Mouse (Mus musculus): ENCODE data around the gene Hist1h2ap. TPM values are rescaled to one million over a fixed set of nuclear protein-coding genes. Genes with fewer than 3 reads are reported as not detected.
A peak's percentile ranks its signal among the peaks of the same experiment; 100 is the strongest.
"Not testable (repeated sequence)": the region's sequence is repeated elsewhere in the genome, so short reads cannot be mapped to it uniquely, and the experiment has no call there.

The Hist1h2ap gene
- total RNA-seq (2021): 10 to 100 TPM; 21.9 to 30.1 TPM

- DNase-seq (ENCODE audit: low spot score): not testable (repeated sequence)
- intact Hi-C loops (cut with DNase I): loop anchor here (10.0 kb wide), 1 partner anchor 119 kb away; the partner anchor contains the start of genes Hist1h2ai, Hist1h2bl and Hist1h3h
Observed at GRCm38 (mm10) chr13:21833461-21833860, at the start of gene Hist1h2ap, which contains the start of gene Hist1h2br. Gene Hist1h2ap, minus strand, starts transcription at chr13:21833507. Gene Hist1h2br, plus strand, starts transcription at chr13:21833743.

- intact Hi-C loops (cut with DNase I): no loop called here
- DNase-seq (ENCODE audit: low spot score): no peak
Observed at GRCm38 (mm10) chr13:21882760-21883405, 49.6 kb upstream of the Hist1h2ap start.

GRCm38 (mm10) chr13:21881878-21882669, 48.8 kb upstream of the Hist1h2ap start:
- no peak for DNase-seq (ENCODE audit: low spot score)
- intact Hi-C loops (cut with DNase I): no loop called here

GRCm38 (mm10) chr13:21880735-21881134, 47.4 kb upstream of the Hist1h2ap start:
- DNase-seq (ENCODE audit: low spot score): no peak
- intact Hi-C loops (cut with DNase I): no loop called here

DNA sequence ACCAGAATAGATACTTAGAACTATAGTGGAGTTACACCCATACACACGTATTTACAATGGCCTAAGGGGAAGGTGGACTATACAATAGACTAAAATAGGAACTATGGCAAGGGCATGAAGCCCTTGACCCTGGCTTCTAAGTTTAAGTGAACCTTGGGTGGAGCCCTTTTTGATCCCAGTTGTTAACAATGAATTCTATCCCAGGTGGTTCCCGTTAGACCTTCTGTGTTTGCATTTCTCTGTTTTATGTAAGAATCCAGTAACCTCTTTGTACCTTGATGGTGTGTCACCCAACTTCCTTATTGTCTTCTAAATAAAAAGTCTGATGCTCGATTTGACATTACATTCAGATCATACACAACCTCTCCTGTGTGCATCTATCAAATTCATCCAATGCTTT, 32.2 kb upstream of the Hist1h2ap start:
- DNase-seq (ENCODE audit: low spot score); intact Hi-C loops (cut with DNase I): not testable (repeated sequence)

DNA sequence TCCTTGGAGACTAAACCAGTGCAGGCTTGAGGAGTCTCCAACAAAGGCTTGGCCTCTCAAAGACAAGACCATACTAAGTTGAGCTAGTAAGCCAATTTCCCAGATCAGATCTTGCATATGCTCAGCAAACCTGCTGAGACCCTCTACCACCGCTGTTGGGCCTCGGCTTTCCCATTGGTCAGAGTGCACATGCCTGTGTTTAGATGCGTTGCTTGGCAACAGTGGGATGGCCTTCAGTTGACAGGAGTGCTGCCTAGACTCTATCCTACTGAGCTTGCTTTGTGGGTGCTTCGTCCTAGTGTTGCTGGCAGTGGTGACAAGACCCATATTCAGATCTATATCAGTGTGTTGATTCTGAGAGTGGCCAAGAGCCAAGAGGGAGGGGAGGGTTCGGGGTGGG, 28.3 kb upstream of the Hist1h2ap start:
- DNase-seq (ENCODE audit: low spot score): no peak
- intact Hi-C loops (cut with DNase I): no loop called here

DNA sequence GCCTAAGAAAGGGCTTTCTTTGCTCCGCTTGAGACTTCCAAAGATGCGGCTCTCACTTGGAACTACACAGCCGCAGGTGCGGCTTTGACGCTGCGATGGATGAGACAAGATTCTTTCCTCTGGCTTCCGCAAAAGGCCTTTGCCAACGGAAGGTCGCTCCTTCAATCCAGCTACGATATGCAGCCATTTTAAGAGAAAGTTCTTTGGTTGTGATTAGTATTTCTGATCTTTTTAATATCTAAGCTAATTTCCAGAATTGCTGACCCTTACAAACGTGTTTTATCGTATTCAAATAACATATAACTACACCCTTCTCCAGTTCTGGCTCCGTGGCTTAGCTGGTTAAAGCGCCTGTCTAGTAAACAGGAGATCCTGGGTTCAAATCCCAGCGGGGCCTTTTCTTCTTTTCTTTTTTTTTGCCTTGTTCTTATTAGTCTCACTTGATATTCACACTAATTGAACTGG, 22.4 kb upstream of the Hist1h2ap start:
- DNase-seq (ENCODE audit: low spot score): no peak
- intact Hi-C loops (cut with DNase I): loop anchor here (10.0 kb wide), 2 partner anchors 59 to 169 kb away; no protein-coding TSS in a partner anchor

GRCm38 (mm10) chr13:21855146-21855545, 21.8 kb upstream of the Hist1h2ap start:
- peak; percentile 25 for DNase-seq (ENCODE audit: low spot score)

DNA sequence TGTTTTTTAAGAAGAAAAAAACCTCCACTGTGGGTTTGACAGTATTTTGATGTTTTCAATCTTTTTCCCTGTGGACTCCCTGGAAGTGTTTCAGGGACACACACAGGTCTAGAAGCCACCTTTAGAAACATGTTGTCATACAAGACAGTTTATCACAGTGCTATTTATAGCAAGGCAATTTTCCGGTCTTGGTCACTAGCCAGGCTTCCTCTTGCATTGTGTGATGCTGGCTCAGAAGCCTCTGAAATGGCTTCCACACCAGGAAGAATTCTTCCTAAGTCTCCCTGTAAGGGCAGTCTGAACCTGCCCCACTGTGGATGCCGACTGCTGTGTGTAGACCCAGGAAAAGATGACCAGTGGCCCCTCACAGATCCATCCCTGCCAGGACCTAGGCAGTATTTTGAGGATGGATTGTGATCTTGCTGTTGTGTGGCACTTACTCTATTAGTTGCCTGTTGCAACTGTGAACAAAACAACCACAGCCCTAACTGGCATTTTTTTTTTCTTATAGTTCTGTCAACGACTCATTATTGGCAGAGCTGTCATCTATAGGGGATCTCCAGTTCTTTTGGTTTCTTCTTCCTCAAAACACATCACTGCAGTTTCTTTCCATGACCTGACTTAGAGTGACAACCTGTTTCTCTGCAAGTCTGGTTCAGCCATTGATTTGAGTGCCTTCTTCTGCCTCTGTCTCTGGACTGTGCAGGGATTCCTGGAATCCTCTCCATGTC, 19.1 kb upstream of the Hist1h2ap start:
- DNase-seq (ENCODE audit: low spot score): peak; percentile 8
- intact Hi-C loops (cut with DNase I): loop anchor here (10.0 kb wide), 2 partner anchors 62 to 172 kb away; no protein-coding TSS in a partner anchor

More at GRCm38 (mm10) chr13:21855146-21855545, 21.8 kb upstream of the Hist1h2ap start:
- intact Hi-C loops (cut with DNase I): loop anchor here (10.0 kb wide), 2 partner anchors 60 to 170 kb away; no protein-coding TSS in a partner anchor

DNA sequence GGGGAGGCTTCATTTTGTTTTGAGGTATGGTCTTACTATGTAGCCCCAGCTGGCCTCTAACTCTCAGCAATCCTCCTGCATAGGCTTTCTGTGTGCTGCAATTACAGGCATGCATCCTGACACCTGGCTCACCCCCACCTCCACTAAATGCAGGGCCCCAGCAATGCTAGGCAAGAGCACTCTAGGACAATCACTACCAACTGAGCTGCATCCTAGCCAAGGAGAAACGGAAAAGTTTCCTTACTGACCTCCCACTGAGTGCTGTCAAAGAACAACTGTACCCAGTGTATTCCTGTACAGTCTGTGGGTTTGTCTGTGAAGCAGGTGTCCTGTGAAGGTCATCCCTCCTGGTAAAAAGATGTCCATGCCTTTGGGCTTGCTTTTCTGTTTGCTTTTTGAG, 17.4 kb upstream of the Hist1h2ap start:
- intact Hi-C loops (cut with DNase I): loop anchor here (10.0 kb wide), 2 partner anchors 64 to 174 kb away; no protein-coding TSS in a partner anchor
- not testable (repeated sequence) for DNase-seq (ENCODE audit: low spot score)

DNA sequence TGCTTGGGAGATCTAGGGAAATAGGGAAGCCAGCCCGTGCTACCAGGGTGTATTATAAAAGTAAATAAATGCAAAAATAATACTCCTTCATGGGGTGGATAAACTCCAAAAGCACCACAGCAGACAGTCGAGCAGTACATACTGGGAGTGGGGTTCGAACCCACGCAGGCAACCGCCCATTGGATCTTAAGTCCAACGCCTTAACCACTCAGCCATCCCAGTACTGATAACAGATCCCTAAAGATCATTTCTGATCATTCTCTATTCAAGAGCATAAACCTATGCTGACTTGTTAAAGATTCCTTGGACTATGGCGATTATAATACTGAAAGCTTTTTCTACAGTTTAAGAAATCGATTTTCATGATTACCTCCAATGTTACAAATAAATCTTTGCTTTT, 14.6 kb upstream of the Hist1h2ap start:
- DNase-seq (ENCODE audit: low spot score): no peak
- intact Hi-C loops (cut with DNase I): no loop called here

GRCm38 (mm10) chr13:21846356-21846755, 13.0 kb upstream of the Hist1h2ap start:
- intact Hi-C loops (cut with DNase I); DNase-seq (ENCODE audit: low spot score): not testable (repeated sequence)

DNA sequence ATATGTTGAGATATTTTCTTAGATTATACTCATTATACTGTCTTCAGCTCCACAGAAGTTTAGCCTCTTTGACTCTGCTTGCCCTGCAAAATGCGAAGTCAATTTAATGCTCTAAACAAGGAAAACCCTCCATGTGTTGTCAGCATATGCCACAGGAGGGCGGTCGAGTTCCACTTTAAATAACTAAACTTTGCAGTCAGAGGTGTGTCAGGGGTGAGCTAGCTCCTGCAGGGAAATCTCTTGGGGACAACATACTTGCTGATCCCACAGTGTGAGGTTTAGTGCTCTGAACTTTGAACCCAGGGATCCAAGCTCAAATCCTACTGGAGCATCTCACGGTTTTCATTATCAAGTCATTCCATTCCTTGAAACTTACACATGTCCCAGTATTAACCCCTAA, 7.2 kb upstream of the Hist1h2ap start:
- DNase-seq (ENCODE audit: low spot score); intact Hi-C loops (cut with DNase I): not testable (repeated sequence)

- intact Hi-C loops (cut with DNase I): loop anchor here (10.0 kb wide), 1 partner anchor 117 kb away; the partner anchor contains the start of genes Hist1h2ai, Hist1h2bl and Hist1h3h
- DNase-seq (ENCODE audit: low spot score): not testable (repeated sequence)
Observed at GRCm38 (mm10) chr13:21831418-21832394, 1.6 kb downstream of the Hist1h2ap start, which contains the start of gene Hist1h4n. Gene Hist1h4n, minus strand, starts transcription at chr13:21832196.

GRCm38 (mm10) chr13:21830344-21830743, 3.0 kb downstream of the Hist1h2ap start:
- DNase-seq (ENCODE audit: low spot score): no peak
- intact Hi-C loops (cut with DNase I): loop anchor here (10.0 kb wide), 1 partner anchor 116 kb away; the partner anchor contains the start of genes Hist1h2ai, Hist1h2bl and Hist1h3h

GRCm38 (mm10) chr13:21828511-21828910, 4.8 kb downstream of the Hist1h2ap start:
- no peak for DNase-seq (ENCODE audit: low spot score)
- intact Hi-C loops (cut with DNase I): loop anchor here (10.0 kb wide), 2 partner anchors 216 to 1856 kb away; partner anchors contain the start of genes Hist1h2ac, Hist1h2ag, Hist1h2bc and Hist1h2bj

- DNase-seq (ENCODE audit: low spot score): not testable (repeated sequence)
- intact Hi-C loops (cut with DNase I): loop anchor here (10.0 kb wide), 2 partner anchors 225 to 1865 kb away; partner anchors contain the start of genes Hist1h2ac, Hist1h2ag, Hist1h2bc and Hist1h2bj
Observed at GRCm38 (mm10) chr13:21820082-21820890, 13.0 kb downstream of the Hist1h2ap start.
